Mouse (Mus musculus): ENCODE data around the gene Sptlc2. TPM values are rescaled to one million over a fixed set of nuclear protein-coding genes. Genes with fewer than 3 reads are reported as not detected.

Gene Sptlc2
- total and polyA plus RNA-seq, 3 experiments = 37.1 to 68.6 (median 49.2) TPM

GRCm38 (mm10) chr12:87399119-87399819 lies 11.1 kb upstream of the Sptlc2 start:
- dilution Hi-C loops (cut with MboI; ENCODE audit: extremely low pct_ligation_motif_present, extremely low pct_unique_long_range_greater_than_20kb, low sequenced_read_pairs) = no loop called here

GRCm38 (mm10) chr12:87397811-87398417 lies 9.8 kb upstream of the Sptlc2 start:
- H3K9ac ChIP-seq (ENCODE audit: insufficient read depth, low read depth) = no peak overlapping the region
- H3K4me3 ChIP-seq (replicated peaks in 1 of 3; ENCODE audit: low read depth in 2 of 3, low read length in 2 of 3, poor library complexity in 1 of 3) = no peak overlapping the region
- no peak for DNase-seq (ENCODE audit: extremely low read depth)
- no peaks in the 10 kb centered on the region for H3K36me3 ChIP-seq (replicated peaks in 1 of 2; ENCODE audit: control insufficient read depth in 1 of 2, insufficient read depth in 1 of 2, low read length in 1 of 2)
- H3K4me1 ChIP-seq (ENCODE audit: control insufficient read depth in 1 of 2, insufficient read depth in 2 of 2) = peaks cover 4 to 7% of the 10 kb centered on the region in 2 experiments
- dilution Hi-C loops (cut with MboI; ENCODE audit: extremely low pct_ligation_motif_present, extremely low pct_unique_long_range_greater_than_20kb, low sequenced_read_pairs) (no loop called here), in situ Hi-C loops (cut with MboI; ENCODE audit: low pct_ligation_motif_present, low pct_unique_long_range_greater_than_20kb, low sequenced_read_pairs) (no loop called here)
- H3K9me3 ChIP-seq (replicated peaks; ENCODE audit: low read length) = no peaks in the 10 kb centered on the region
- no peak overlapping the region for H3K4me2 ChIP-seq (ENCODE audit: insufficient read depth, low read depth, poor library complexity, severe bottlenecking)
- no peak overlapping the region for H3K27ac ChIP-seq (ENCODE audit: insufficient read depth, low read depth)
- H3K27me3 ChIP-seq (replicated peaks) = peaks cover 5% of the 10 kb centered on the region
- no peak for TF ChIP-seq MAFK (IDR thresholded peaks at IDR 0.05; ENCODE audit: insufficient replicate concordance, low read length)
- no peaks in the 10 kb centered on the region for H3K79me2 ChIP-seq (replicated peaks; ENCODE audit: control insufficient read depth, extremely low read depth, insufficient read depth, poor library complexity, severe bottlenecking)

More at GRCm38 (mm10) chr12:87399119-87399819, 11.1 kb upstream of the Sptlc2 start:
- Histone ChIP-seq H3K27me3 (replicated peaks) (peaks cover under 1% of the 10 kb centered on the region), H3K4me1 (ENCODE audit: control insufficient read depth in 1 of 2, insufficient read depth in 2 of 2) (peaks cover 4 to 7% of the 10 kb centered on the region in 2 experiments), H3K9ac (ENCODE audit: insufficient read depth, low read depth) (no peak overlapping the region), H3K4me2 (ENCODE audit: insufficient read depth, low read depth, poor library complexity, severe bottlenecking) (no peak overlapping the region), H3K9me3 (replicated peaks; ENCODE audit: low read length) (no peaks in the 10 kb centered on the region), H3K4me3 (replicated peaks in 1 of 3; ENCODE audit: low read depth in 2 of 3, low read length in 2 of 3, poor library complexity in 1 of 3) (no peak overlapping the region), H3K79me2 (replicated peaks; ENCODE audit: control insufficient read depth, extremely low read depth, insufficient read depth, poor library complexity, severe bottlenecking) (no peaks in the 10 kb centered on the region), H3K36me3 (replicated peaks in 1 of 2; ENCODE audit: control insufficient read depth in 1 of 2, insufficient read depth in 1 of 2, low read length in 1 of 2) (no peaks in the 10 kb centered on the region), H3K27ac (ENCODE audit: insufficient read depth, low read depth) (no peak overlapping the region)
- no peak for DNase-seq (ENCODE audit: extremely low read depth)
- TF ChIP-seq ZC3H11A (IDR thresholded peaks at IDR 0.05; ENCODE audit: low read depth, low read length) (no peak), SMC3 (IDR thresholded peaks at IDR 0.05; ENCODE audit: low read depth, low read length) (no peak), ZMIZ1 (IDR thresholded peaks at IDR 0.05; ENCODE audit: low read depth, low read length) (no peak), UBTF (IDR thresholded peaks at IDR 0.05; ENCODE audit: low read depth, low read length) (no peak), MAZ (IDR thresholded peaks at IDR 0.05; ENCODE audit: low read depth, low read length) (no peak), ZNF384 (IDR thresholded peaks at IDR 0.05; ENCODE audit: low read depth, low read length) (no peak), CTCF (conservative IDR thresholded peaks at IDR 0.05 in 1 of 2, IDR thresholded peaks at IDR 0.05 in 1 of 2; ENCODE audit: low read depth in 2 of 2, low read length in 2 of 2) (no peak), JUND (conservative IDR thresholded peaks at IDR 0.05; ENCODE audit: low read depth, low read length) (no peak)
- in situ Hi-C loops (cut with MboI; ENCODE audit: low pct_ligation_motif_present, low pct_unique_long_range_greater_than_20kb, low sequenced_read_pairs) = no loop called here

- H3K79me2 ChIP-seq (replicated peaks; ENCODE audit: control insufficient read depth, extremely low read depth, insufficient read depth, poor library complexity, severe bottlenecking) = no peaks in the 10 kb centered on the region
- no peak overlapping the region for H3K4me2 ChIP-seq (ENCODE audit: insufficient read depth, low read depth, poor library complexity, severe bottlenecking)
- no peaks in the 10 kb centered on the region for H3K36me3 ChIP-seq (replicated peaks in 1 of 2; ENCODE audit: control insufficient read depth in 1 of 2, insufficient read depth in 1 of 2, low read length in 1 of 2)
- TF ChIP-seq JUN (IDR thresholded peaks at IDR 0.05; ENCODE audit: insufficient read depth, low read depth, low read length) = no peak
- no peak for TF ChIP-seq E2F4 (IDR thresholded peaks at IDR 0.05; ENCODE audit: insufficient replicate concordance, low read depth, low read length)
- TF ChIP-seq ZC3H11A (IDR thresholded peaks at IDR 0.05; ENCODE audit: low read depth, low read length) = no peak
- no peak for TF ChIP-seq HCFC1 (IDR thresholded peaks at IDR 0.05; ENCODE audit: low read depth, low read length)
- no peak for TF ChIP-seq MYC (IDR thresholded peaks at IDR 0.05; ENCODE audit: low read depth, low read length)
- no peak for TF ChIP-seq UBTF (IDR thresholded peaks at IDR 0.05; ENCODE audit: low read depth, low read length)
- no peak for TF ChIP-seq KAT2A (IDR thresholded peaks at IDR 0.05; ENCODE audit: insufficient replicate concordance, low read length)
- no peak for TF ChIP-seq GABPA (IDR thresholded peaks at IDR 0.05; ENCODE audit: insufficient replicate concordance, low read depth, low read length)
- TF ChIP-seq TBP (conservative IDR thresholded peaks at IDR 0.05; ENCODE audit: low read depth, low read length) = no peak
- no peak for TF ChIP-seq EP300 (IDR thresholded peaks at IDR 0.05; ENCODE audit: low read length)
- no peak for TF ChIP-seq CTCF (conservative IDR thresholded peaks at IDR 0.05 in 1 of 2, IDR thresholded peaks at IDR 0.05 in 1 of 2; ENCODE audit: low read depth in 2 of 2, low read length in 2 of 2)
- no peak for TF ChIP-seq USF1 (IDR thresholded peaks at IDR 0.05; ENCODE audit: low read depth, low read length)
- DNase-seq (ENCODE audit: extremely low read depth) = no peak
- H3K9ac ChIP-seq (ENCODE audit: insufficient read depth, low read depth) = no peak overlapping the region
- no peak overlapping the region for H3K4me3 ChIP-seq (replicated peaks in 1 of 3; ENCODE audit: low read depth in 2 of 3, low read length in 2 of 3, poor library complexity in 1 of 3)
- dilution Hi-C loops (cut with MboI; ENCODE audit: extremely low pct_ligation_motif_present, extremely low pct_unique_long_range_greater_than_20kb, low sequenced_read_pairs) (no loop called here), in situ Hi-C loops (cut with MboI; ENCODE audit: low pct_ligation_motif_present, low pct_unique_long_range_greater_than_20kb, low sequenced_read_pairs) (no loop called here)
- H3K4me1 ChIP-seq (ENCODE audit: control insufficient read depth in 1 of 2, insufficient read depth in 2 of 2) = peaks cover 4 to 7% of the 10 kb centered on the region in 2 experiments
- H3K9me3 ChIP-seq (replicated peaks; ENCODE audit: low read length) = no peaks in the 10 kb centered on the region
- no peak overlapping the region for H3K27ac ChIP-seq (ENCODE audit: insufficient read depth, low read depth)
- H3K27me3 ChIP-seq (replicated peaks) = peaks cover 5% of the 10 kb centered on the region
Measured at GRCm38 (mm10) chr12:87397126-87397525, 9.0 kb upstream of the Sptlc2 start.

All from CH12.LX (cell line).